Mouse (Mus musculus) testis, adult 2 months (tissue): ENCODE measurements at regions not wholly inside any gene's neighbourhood (a gene's known extent, or its start where the extent isn't known, plus 50 kb on each side); places are given as distances from the start of the nearest gene placed in this dataset.
"Not testable (repeated sequence)": the region's sequence is repeated elsewhere in the genome, so short reads cannot be mapped to it uniquely, and the experiment has no call there.

Source experiments
- H3K27ac ChIP-seq: fragments of 200-500 bp; 2 replicates; pipeline ENCODE4 v1.5.1; 2012; ENCODE audit warnings: low read depth, low read length; ENCODE audit not compliant: control insufficient read depth, insufficient read depth
- H3K27me3 ChIP-seq: fragments of 200-500 bp; 2 replicates; pipeline ENCODE4 v1.6.1; 2012; ENCODE audit warnings: mild to moderate bottlenecking, low read length, moderate library complexity; ENCODE audit not compliant: control insufficient read depth, insufficient read depth
- H3K36me3 ChIP-seq: fragments of 200-500 bp; 2 replicates; pipeline ENCODE4 v1.6.1; 2012; ENCODE audit warnings: mild to moderate bottlenecking, low read length; ENCODE audit not compliant: control insufficient read depth, insufficient read depth
- H3K4me1 ChIP-seq: fragments of 200-500 bp; 2 replicates; pipeline ENCODE4 v1.6.1; 2012; ENCODE audit warnings: low read length; ENCODE audit not compliant: control insufficient read depth, insufficient read depth
- H3K4me3 ChIP-seq: fragments of 200-500 bp; 2 replicates; pipeline ENCODE4 v1.5.1; 2012; ENCODE audit warnings: low read depth, mild to moderate bottlenecking, low read length, moderate library complexity, mixed read lengths; ENCODE audit not compliant: control insufficient read depth
- CTCF ChIP-seq: fragments of 200-500 bp; IDR thresholded peaks from 2 replicates; pipeline ENCODE4 v1.5.1; 2012; ENCODE audit warnings: low read depth, mild to moderate bottlenecking, inconsistent platforms, low read length, moderate library complexity; ENCODE audit not compliant: control insufficient read depth, insufficient read depth, insufficient replicate concordance
- POLR2A ChIP-seq: fragments of 200-500 bp; IDR thresholded peaks from 2 replicates; pipeline ENCODE4 v1.6.1; 2012; ENCODE audit warnings: low read depth, mild to moderate bottlenecking, inconsistent platforms, low read length, moderate library complexity; ENCODE audit not compliant: control insufficient read depth

GRCm38 (mm10) chr16:50533881-50534280 lies 57.1 kb downstream of the Ccdc54 start:
- Histone ChIP-seq H3K4me1 (peaks cover 10% of the 10 kb centered on the region), H3K4me3 (no peak overlapping the region), H3K36me3 (no peaks in the 10 kb centered on the region), H3K27ac (no peak overlapping the region), H3K27me3 (no peaks in the 10 kb centered on the region)
- TF ChIP-seq POLR2A (no peak), CTCF (no peak)

GRCm38 (mm10) chr16:50529511-50530416 lies 61.2 kb downstream of the Ccdc54 start:
- Histone ChIP-seq H3K27me3 (no peaks in the 10 kb centered on the region), H3K27ac (peak overlapping the region; percentile 59), H3K4me1 (peaks cover 13% of the 10 kb centered on the region), H3K36me3 (no peaks in the 10 kb centered on the region), H3K4me3 (peak overlapping the region; percentile 75)
- TF ChIP-seq POLR2A: no peak; the same call in 1 of the 2 replicates
- TF ChIP-seq CTCF: peak; percentile 91

- peak; percentile 45; the same call in 1 of the 2 replicates for TF ChIP-seq POLR2A
- TF ChIP-seq CTCF: no peak
These were observed 62.1 kb downstream of the Ccdc54 start for GRCm38 (mm10) chr16:50528677-50529510.

GRCm38 (mm10) chr16:50528355-50528676 lies 62.6 kb downstream of the Ccdc54 start:
- peak overlapping the region; percentile 80 for H3K27ac ChIP-seq
- H3K27me3 ChIP-seq: no peaks in the 10 kb centered on the region
- TF ChIP-seq CTCF (no peak), POLR2A (no peak)
- peak overlapping the region; percentile 75 for H3K4me3 ChIP-seq
- H3K4me1 ChIP-seq: peaks cover 13% of the 10 kb centered on the region
- no peaks in the 10 kb centered on the region for H3K36me3 ChIP-seq

More at GRCm38 (mm10) chr16:50528677-50529510, 62.1 kb downstream of the Ccdc54 start:
- H3K27ac ChIP-seq: peak overlapping the region; percentile 80
- H3K4me3 ChIP-seq: peak overlapping the region; percentile 75
- H3K4me1 ChIP-seq: peaks cover 13% of the 10 kb centered on the region
- no peaks in the 10 kb centered on the region for H3K27me3 ChIP-seq
- no peaks in the 10 kb centered on the region for H3K36me3 ChIP-seq

GRCm38 (mm10) chr16:50526930-50527329 lies 64.0 kb downstream of the Ccdc54 start:
- H3K27ac ChIP-seq, H3K4me3 ChIP-seq, H3K36me3 ChIP-seq, H3K27me3 ChIP-seq: not testable (repeated sequence)
- peaks cover 13% of the 10 kb centered on the region for H3K4me1 ChIP-seq

GRCm38 (mm10) chr16:50525934-50526366 lies 65.0 kb downstream of the Ccdc54 start:
- Histone ChIP-seq H3K4me3 (no peak overlapping the region; the same call in 1 of the 2 replicates), H3K27me3 (no peaks in the 10 kb centered on the region), H3K27ac (no peak overlapping the region), H3K36me3 (no peaks in the 10 kb centered on the region), H3K4me1 (peaks cover 13% of the 10 kb centered on the region)
- no peak for TF ChIP-seq CTCF
- TF ChIP-seq POLR2A: no peak

GRCm38 (mm10) chr16:50525504-50525903 lies 65.5 kb downstream of the Ccdc54 start:
- Histone ChIP-seq H3K4me1 (peaks cover 11% of the 10 kb centered on the region), H3K36me3 (no peaks in the 10 kb centered on the region), H3K27ac (no peak overlapping the region), H3K27me3 (no peaks in the 10 kb centered on the region), H3K4me3 (no peak overlapping the region)
- TF ChIP-seq POLR2A (no peak), CTCF (no peak)
